Mouse (Mus musculus) thymus, adult 2 months (tissue): ENCODE data around the gene Abcc3. TPM values are rescaled to one million over a fixed set of nuclear protein-coding genes. Genes with fewer than 3 reads are reported as not detected.

ENCODE experiments used
- DNase-seq: peaks from one replicate; pipeline ENCODE4 v3.0.0; 2021
- H3K27ac ChIP-seq: fragments of 200-500 bp; 2 replicates; pipeline ENCODE4 v1.5.1; 2012; ENCODE audit warnings: low read length, control low read depth; ENCODE audit not compliant: control insufficient read depth, insufficient read depth
- H3K27me3 ChIP-seq: fragments of 200-500 bp; 2 replicates; pipeline ENCODE4 v1.6.1; 2012; ENCODE audit warnings: mild to moderate bottlenecking, low read length, moderate library complexity, mixed read lengths; ENCODE audit not compliant: control insufficient read depth, insufficient read depth
- H3K36me3 ChIP-seq: fragments of 200-500 bp; 2 replicates; pipeline ENCODE4 v1.6.1; 2012; ENCODE audit warnings: mild to moderate bottlenecking, low read length, moderate library complexity; ENCODE audit not compliant: control insufficient read depth, insufficient read depth
- H3K4me1 ChIP-seq: fragments of 200-500 bp; replicated peaks from 2 replicates; pipeline ENCODE4 v1.6.1; 2012; ENCODE audit warnings: low read length; ENCODE audit not compliant: control insufficient read depth, insufficient read depth
- H3K4me3 ChIP-seq: fragments of 200-500 bp; 2 replicates; pipeline ENCODE4 v1.5.1; 2012; ENCODE audit warnings: mild to moderate bottlenecking, low read length, control low read depth, moderate library complexity; ENCODE audit not compliant: control insufficient read depth, insufficient read depth
- CTCF ChIP-seq: fragments of 200-500 bp; IDR thresholded peaks from 2 replicates; pipeline ENCODE4 v1.5.1; 2012; ENCODE audit warnings: mild to moderate bottlenecking, control low read depth, low read length, moderate library complexity, borderline replicate concordance; ENCODE audit not compliant: control insufficient read depth, poor library complexity, insufficient read depth; ENCODE audit errors: extremely low read depth
- POLR2A ChIP-seq: fragments of 200-500 bp; IDR thresholded peaks from 2 replicates; pipeline ENCODE4 v1.6.1; 2012; ENCODE audit warnings: mild to moderate bottlenecking, low read length, control low read depth, moderate library complexity; ENCODE audit not compliant: control insufficient read depth, poor library complexity, insufficient read depth; ENCODE audit errors: extremely low read depth
- WGBS: fragments of 180-500 bp; shearing (Covaris S2); methylation state at CpG from one replicate; pipeline ENCODE4 v1.1.7; 2018; 5-methylcytosine and 5-hydroxymethylcytosine counted together
- polyA plus RNA-seq: library from polyadenylated mRNA; depleted of rRNA; stranded (reverse); fragments of >200 nt; gene quantifications from 2 replicates; pipeline ENCODE4 v1.2.3, GENCODE M21; 2012

Gene Abcc3
- polyA plus RNA-seq, 1 experiment, result 21.5 TPM

DNA sequence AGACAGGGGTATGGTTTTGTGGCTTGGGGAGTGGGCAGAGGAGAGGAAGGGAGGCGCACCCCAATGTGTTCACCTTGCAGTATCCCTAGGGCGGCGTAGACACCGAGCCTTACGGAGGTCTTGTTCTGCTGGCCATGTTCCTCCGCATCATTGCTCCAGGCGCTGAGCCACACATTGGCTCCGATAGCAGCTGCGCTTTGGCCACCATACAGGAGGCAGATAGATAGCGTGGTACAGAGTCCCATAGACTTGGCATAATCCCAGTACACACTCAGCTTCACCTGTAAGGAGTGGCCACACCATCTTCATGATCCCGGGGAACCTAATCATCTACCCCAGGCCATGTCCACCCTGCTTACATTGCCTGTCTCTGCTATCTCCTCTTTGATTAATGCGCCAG lies 33.6 kb downstream of the Abcc3 start:
- TF ChIP-seq POLR2A (no peak), CTCF (no peak)
- no peaks in the 10 kb centered on the region for H3K27me3 ChIP-seq
- 96% methylated on average over 12 of the region's 12 CpGs for WGBS
- no peak overlapping the region for H3K4me3 ChIP-seq
- H3K36me3 ChIP-seq, result no peaks in the 10 kb centered on the region
- DNase-seq, result no peak
- H3K4me1 ChIP-seq, result no peaks in the 10 kb centered on the region
- no peak overlapping the region for H3K27ac ChIP-seq

DNA sequence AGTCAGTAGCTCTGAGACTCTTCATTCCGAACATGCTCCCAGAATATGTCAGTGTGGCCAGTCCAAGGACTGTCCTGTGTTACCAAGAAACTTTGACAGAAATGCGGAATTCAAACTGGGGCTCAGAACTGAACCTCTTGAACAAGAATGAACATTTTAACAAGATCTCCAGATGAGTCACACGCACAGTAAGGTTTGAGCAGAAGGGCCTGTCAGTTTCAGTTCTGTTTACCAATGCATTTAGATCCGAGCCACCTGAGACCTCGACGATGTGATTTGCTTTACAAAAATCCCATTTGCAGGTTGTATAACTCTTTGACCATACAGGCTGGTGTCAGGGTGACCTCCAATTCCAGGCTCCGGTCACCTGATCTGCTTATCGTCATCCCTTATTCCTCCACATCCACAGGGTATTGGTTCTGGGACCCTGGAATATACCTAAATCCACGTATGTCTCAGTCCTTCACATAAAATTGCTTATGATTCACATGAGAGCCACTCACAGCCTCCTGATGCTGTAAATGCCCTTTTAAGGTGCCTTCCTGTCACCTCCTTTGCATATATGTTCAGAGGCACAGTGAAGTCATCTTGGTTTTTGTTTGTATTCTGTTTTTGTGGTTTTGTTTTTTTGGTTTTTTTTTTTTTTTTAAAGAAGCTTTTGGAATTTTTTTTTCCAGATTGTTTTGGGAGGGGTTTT lies 37.1 kb downstream of the Abcc3 start:
- no peak for DNase-seq
- no peak for TF ChIP-seq CTCF
- no peak for TF ChIP-seq POLR2A
- Histone ChIP-seq H3K36me3 (no peaks in the 10 kb centered on the region), H3K4me3 (no peak overlapping the region), H3K27ac (no peak overlapping the region), H3K27me3 (no peaks in the 10 kb centered on the region), H3K4me1 (no peaks in the 10 kb centered on the region)
- 91% methylated on average over 9 of the region's 9 CpGs for WGBS

DNA sequence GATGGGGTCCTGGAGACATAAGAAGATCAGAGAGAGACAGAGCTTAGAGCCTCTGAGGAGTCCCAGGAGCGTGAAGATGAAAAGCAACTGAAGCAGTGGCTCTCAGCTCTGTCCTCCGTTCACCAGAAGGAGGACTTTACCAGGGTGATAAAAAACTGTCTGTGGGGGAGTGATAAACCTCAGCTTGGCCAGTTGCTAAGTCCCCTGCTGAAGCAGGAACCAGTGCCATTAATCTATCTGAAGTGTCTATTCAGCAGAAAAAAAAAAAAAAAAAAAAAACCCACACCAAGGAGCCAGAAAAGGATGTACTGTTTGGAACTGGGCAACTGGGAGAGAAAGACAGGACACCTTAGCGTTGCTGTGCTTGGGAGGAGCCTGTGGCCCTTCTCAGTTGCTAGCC lies 41.7 kb downstream of the Abcc3 start:
- 68% methylated on average over 3 of the region's 3 CpGs for WGBS
- Histone ChIP-seq H3K27ac (no peak overlapping the region), H3K27me3 (no peaks in the 10 kb centered on the region), H3K36me3 (no peaks in the 10 kb centered on the region), H3K4me3 (no peak overlapping the region), H3K4me1 (peaks cover under 1% of the 10 kb centered on the region; the same call in 1 of the 2 replicates)
- DNase-seq, result no peak
- TF ChIP-seq CTCF (no peak), POLR2A (no peak)

DNA sequence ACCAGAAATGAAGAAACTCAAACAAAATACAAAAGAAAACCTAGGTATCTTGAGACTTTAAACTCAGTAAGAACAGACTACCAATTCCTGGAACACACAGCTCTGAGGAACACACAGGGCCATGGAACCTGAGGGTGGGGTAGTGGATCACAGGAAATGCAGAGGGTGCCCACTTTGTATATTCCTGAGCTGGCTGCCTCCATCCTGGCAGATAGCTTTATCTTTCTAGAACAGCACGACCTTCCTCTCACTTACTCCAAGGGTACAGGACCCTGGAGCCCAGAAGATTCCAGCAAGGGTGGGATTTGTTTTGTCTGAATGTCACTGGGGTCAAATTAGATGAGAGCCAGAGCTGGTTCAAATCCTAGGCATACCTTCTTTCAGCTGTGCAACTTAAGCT lies 42.5 kb downstream of the Abcc3 start:
- no peak for TF ChIP-seq CTCF
- Histone ChIP-seq H3K4me3 (no peak overlapping the region), H3K27me3 (no peaks in the 10 kb centered on the region), H3K27ac (no peak overlapping the region), H3K4me1 (peaks cover 6% of the 10 kb centered on the region; the same call in 1 of the 2 replicates), H3K36me3 (no peaks in the 10 kb centered on the region)
- WGBS, result 78% methylated on average over 1 of the region's 1 CpGs
- no peak for DNase-seq

DNA sequence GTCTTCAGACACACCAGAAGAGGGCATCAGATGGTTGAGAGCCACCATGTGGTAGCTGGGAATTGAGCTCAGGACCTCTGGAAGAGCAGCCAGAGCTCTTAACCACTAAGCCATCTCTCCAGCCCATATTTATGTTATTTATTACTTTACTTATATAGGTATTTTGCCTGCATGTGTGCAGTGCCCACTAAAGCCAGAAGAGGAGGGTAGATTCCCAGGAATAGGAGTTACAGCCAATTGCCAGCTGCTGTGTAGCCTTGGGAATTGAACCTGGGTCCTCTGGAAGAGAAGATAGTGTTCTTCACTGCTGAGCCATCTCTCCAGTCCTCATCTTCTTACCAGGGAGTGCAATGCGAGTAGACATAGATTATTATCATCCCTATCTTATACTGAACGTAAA lies 43.0 kb downstream of the Abcc3 start:
- TF ChIP-seq CTCF (no peak), POLR2A (no peak)
- Histone ChIP-seq H3K36me3 (no peaks in the 10 kb centered on the region), H3K4me1 (peaks cover 11% of the 10 kb centered on the region), H3K27me3 (no peaks in the 10 kb centered on the region), H3K4me3 (no peak overlapping the region), H3K27ac (no peak overlapping the region)
- DNase-seq, result no peak
- WGBS, result 92% methylated on average over 2 of the region's 2 CpGs

DNA sequence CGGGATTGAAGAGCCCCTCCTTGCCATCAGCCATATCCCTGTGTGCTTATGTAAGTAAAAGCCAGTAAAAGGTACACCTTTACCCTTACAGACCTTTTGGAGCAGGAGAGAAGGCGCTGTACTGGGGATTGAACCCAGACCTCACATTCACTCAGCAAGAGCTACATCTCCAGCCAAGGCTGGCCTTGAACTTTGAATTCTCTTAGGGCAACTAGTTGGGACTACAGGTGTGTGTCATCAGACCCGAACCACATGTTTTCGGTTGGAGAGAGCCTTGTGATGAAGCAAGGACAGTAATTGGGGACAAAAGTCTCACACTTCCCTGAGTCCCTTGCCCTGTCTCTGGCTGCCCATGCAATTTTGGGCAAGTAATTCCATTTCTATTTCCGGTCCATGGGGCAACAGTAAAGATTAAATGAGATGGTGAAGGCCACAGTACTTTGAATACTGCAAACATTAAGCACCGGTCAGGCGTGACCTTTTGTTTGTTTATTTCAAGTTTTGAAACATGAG lies 45.7 kb downstream of the Abcc3 start:
- Histone ChIP-seq H3K27ac (no peak overlapping the region), H3K4me1 (peaks cover 32% of the 10 kb centered on the region), H3K27me3 (no peaks in the 10 kb centered on the region), H3K36me3 (no peaks in the 10 kb centered on the region), H3K4me3 (no peak overlapping the region)
- no peak for TF ChIP-seq CTCF
- no peak for TF ChIP-seq POLR2A
- 95% methylated on average over 7 of the region's 7 CpGs for WGBS
- DNase-seq, result no peak

DNA sequence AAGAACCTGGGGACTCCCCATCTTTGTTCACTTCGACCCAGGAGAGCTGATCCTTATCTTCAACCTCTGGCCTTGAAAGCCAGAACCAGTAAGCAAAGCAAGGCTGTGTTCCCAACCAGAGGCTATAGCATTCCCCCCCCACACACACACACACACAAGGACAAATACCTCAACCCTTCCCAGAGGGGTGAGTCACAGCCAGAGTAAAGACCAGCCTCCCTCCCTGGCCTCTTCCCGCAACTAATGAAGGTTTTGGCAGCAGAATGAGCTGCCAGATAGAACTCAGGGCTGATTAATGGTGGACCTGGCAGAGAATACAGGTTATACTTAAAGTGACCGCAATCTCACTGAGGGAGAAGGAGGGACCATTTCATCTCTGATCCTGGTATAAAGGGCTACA lies 46.2 kb downstream of the Abcc3 start:
- no peak overlapping the region for H3K27ac ChIP-seq
- peaks cover 32% of the 10 kb centered on the region for H3K4me1 ChIP-seq
- no peaks in the 10 kb centered on the region for H3K27me3 ChIP-seq
- WGBS, result 77% methylated on average over 3 of the region's 3 CpGs
- TF ChIP-seq CTCF (no peak), POLR2A (no peak)
- no peak for DNase-seq
- no peak overlapping the region for H3K4me3 ChIP-seq
- H3K36me3 ChIP-seq, result no peaks in the 10 kb centered on the region
